Mouse (Mus musculus) right cerebral cortex, postnatal 10 days (tissue): ENCODE measurements around the gene Ccdc194.
"Not testable (repeated sequence)": the region's sequence is repeated elsewhere in the genome, so short reads cannot be mapped to it uniquely, and the experiment has no call there.

Experiments used
- DNase-seq, 2 experiments: peaks; one replicate each; pipeline ENCODE4 v3.0.0; 2021; ENCODE audit warnings: low spot score in 2 of 2

Ccdc194 gene

GRCm38 (mm10) chr8:71554001-71554400 is 28.5 kb upstream of the Ccdc194 start:
- no peak for DNase-seq

DNA sequence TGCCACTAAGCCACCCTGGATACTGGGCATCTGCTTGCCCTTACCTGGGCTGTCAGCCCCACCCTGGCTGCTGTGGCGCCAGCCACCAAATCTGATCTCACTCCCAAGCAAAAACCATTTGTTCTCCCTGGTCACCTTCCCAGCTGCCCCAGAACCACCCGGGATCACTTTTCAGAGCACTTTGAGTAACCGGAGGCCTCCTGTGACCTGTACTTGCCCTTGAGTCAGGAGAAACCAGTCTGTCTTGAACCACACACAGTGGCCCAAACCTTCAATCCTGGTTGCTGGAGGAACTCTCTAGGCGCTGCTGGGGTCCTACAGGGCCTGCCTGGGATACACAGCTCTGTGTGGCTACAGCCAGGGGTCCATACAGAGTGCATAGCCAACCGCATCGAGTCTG is 27.3 kb upstream of the Ccdc194 start:
- DNase-seq, result no peak

- no peak for DNase-seq
Measured at GRCm38 (mm10) chr8:71550754-71551153, 25.2 kb upstream of the Ccdc194 start.

DNA sequence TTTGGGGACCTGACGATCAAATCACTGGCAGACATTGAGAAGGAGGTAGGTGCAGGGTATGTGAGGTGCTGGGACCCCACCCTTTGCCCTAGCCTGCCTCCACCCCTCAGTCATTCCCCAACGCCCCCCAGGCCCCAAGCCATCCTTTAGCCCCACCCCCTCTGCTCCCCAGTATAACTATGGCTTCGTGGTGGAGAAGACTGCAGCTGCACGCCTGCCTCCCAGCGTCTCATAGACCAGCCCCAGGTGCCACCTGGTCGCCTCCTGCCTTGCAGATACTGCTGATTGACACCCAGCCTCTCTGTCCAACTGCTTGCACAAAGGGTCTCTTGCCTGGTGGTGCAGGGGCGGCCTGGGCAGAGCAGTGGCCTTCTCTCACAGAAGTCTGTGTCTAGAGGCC is 22.1 kb upstream of the Ccdc194 start:
- DNase-seq, result no peak

DNA sequence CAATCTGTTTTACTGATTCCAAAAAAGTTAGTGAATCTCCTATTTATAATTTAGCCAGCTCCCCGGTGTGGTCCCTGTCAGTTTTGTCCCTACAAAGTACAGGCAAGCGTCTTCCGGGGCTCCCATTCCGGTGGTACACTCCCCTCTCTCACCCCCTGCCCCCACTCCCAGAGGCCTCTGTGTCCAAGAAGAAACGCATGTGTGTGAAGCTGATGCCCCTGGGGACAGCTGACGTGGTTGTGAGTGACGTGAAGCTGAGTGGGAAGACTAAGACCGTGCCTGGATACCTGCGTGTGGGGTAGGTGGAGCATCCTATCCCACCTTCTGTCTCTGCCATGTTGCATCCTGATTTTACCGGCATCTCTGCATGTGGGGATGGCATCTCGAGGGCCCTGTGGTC is 19.5 kb upstream of the Ccdc194 start:
- DNase-seq, result no peak

GRCm38 (mm10) chr8:71543755-71544154 is 18.2 kb upstream of the Ccdc194 start:
- DNase-seq, result no peak

DNA sequence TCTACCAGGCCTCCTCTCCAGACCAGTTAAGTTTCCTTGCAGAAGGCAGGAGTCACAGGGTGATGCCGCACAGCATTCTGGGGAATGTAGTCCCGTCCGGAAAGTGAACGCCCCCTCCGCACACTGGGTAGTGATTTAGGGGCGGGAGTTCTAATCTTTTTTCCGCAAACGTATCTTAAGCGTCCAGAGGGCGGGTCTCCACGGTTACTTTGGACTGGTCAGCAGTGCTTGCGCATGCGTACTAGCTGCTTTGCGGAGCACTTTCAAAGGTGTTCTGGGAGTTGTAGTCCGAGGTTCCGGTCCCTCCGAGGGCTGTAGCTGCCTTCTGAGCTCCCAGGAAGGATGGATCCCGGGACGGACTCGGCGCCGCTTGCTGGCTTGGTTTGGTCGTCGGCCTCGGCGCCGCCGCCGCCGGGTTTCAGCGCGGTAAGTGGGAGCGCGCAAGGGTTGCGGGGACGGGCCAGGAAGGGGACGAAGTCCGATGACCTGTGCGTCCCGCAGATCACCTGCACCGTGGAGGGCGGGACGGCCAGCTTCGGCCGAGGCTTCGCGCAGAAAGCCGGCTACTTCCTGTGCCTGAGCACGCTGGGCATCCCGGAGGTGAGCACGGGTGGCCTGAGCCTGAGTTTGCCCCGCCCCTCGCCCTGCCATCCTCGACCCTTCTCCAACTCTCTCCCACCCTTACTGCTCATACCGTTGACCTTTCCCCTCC is 17.3 kb upstream of the Ccdc194 start, which contains the start of gene Mvb12a:
Gene Mvb12a (plus strand): TSS at position 291 of the 712 bp plus-strand sequence.
- peak; percentile 98 to 99 for DNase-seq

GRCm38 (mm10) chr8:71537028-71537867 is 11.7 kb upstream of the Ccdc194 start, which contains the start of gene Bst2:
Gene Bst2, minus strand, starts transcription at chr8:71537456.
- peak; percentile 63 to 66 for DNase-seq

DNA sequence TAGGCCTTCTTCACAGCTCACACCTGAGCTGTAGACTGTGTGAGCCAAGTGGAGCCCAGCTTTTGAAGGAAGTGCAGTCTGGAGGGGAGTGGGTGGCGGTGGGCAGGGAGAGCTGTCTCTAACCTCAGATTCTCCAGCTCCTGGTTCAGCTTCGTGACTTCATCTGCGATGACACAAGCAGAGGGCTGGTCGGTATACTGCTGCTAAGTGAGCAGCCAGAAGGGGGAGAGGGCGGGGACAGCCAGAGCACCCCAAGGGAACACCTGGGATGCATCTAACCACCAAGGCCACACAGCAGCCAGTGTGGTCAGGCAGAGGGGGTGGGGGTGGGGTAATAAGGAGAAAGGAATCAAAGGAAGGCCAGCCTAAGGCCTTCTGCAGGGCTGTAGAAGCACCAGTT is 10.2 kb upstream of the Ccdc194 start:
- no peak for DNase-seq

DNA sequence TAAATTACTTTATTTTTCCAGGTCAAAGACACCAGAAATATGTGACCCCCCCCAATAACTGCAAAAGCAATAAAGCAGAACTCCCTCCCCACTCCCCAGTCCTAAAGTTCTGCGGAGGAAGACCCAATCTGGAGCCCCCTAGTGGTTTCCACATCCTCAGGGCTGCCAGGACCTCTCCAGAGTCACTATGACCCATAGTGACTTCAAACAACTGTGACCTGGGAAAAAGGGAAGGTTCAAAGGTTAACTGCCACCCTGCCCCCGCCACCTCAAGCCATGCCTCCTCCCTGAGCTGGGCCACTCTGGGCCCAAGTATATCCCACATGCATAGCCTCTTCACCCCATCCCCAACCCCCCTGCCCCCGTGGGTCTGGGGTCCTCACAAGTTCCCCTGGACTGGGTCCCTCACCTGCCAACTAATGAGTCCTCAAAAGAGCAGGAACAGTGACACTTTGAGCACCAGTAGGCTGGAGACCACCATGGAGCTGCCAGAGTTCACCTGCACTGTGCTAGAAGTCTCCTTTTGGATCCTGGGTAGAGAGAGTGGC is 8.8 kb upstream of the Ccdc194 start:
- DNase-seq, result no peak

DNA sequence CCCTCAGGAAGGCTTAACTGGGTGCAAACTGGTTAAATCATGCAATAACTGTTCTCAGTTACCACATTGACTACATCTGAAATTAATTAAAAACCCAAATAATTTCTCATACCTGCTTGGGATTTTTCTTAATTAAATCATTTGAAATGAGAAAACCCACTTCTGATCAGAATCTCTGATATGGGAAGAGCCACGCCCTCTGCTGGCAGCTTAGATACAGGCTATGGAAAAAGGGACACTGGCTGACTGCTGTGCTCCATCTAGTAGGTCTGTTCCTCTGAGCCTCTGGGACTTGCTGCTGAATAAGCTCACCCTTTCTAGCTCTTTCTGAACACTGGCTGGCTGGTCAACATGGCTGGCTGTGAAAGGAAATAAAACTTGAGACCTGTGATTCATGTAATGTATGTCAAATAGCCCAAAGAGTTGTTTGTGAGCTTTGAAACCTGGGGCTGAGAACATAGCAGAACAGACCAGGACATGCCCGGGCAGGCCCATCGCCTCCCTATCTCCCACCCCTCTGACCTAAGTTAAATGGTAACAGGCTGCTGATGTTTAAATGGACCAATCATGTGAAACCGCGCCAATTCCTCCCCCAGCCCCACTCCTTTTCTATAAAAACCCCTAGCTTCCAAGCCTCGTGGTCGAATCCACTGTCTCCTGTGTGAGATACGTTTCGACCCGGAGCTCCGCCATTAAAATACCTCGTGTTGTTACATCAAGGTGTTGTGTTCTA is 5.4 kb upstream of the Ccdc194 start:
- DNase-seq, result not testable (repeated sequence)

DNA sequence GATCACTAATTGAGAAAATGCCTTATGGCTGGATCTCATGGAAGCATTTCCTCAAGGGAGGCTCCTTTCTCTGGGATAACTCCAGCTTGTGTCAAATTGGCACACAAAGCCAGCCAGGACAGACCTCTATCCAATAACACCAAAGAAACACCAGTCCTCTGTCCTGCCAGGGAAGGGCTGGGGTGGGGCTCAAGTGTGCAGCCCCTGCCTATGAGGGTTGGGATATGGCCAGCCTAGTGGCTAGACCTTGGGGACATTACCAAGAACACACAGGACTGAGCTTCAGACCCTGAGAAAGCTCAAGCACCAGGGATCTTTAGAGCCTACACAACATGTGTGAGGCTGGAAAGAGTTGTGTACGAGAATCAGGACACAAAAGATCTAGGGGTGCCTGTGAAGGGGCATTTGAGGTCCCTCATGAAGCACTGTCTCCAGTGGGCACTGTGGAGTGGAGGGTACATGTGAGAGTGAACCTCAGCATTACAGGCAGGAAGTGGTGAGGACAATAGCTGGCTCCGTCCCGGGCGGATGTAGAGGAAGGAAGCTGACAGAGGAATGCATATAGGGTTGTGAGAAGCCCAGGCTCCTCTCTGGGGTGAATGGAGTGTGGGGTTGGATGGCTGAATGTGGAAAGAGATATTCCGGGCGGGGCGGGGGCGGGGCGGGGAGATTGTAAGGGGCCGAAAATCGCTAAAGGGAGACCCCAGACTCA is 3.0 kb upstream of the Ccdc194 start:
- DNase-seq, result no peak

DNA sequence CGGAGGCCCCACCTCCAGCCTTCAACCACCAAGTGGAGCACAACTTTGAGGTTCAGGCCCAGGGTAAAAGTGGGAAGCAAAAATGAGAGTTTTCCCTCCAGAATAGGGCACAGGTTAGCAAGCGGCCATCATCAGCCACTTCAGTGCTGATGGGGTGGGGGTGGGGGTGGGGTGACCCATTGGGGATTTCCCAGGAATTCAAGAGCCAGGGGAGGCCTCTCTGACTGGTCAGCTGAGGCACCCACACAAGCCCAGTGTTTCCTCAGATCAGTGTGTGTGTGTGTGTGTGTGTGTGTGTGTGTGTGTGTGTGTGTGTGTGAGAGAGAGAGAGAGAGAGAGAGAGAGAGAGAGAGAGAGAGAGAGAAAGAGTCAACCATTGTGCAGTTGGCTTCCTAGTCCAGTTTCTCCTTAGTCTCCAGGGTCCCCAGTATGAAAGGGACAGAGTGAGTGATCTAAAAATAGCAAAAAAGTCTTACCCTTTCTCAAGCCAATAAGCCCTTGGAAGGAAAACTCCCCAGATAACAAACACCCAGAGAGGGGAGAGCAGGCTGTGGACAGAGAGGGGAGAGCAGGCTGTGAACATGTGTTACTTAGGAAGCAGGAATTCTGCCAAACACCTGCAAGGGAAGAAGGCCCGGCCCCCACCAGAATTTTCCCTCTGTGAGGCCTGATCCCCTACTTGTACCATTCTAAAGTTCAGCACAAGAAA is 1.8 kb upstream of the Ccdc194 start:
- DNase-seq, result no peak

- DNase-seq, result no peak
Measured at GRCm38 (mm10) chr8:71526272-71526671, 761 bp upstream of the Ccdc194 start.

DNA sequence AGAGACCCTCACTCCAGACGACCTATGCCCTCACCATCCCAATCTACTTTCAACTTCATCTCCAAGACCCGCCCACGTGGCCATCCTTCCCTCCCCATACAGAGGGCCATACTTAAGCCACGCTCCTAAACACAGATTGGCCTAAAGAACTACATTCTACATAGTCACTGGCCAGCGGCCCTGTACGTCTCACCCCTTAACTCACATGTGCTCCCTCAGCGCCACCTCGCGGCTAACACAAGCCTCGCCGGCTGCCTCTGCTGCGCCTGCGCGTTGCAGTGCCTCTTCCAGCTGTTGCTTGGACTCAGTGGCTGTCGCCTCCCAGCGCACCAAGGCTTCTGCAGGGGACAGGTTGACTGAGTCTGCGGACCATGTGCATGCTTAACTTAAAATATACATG is 3.9 kb downstream of the Ccdc194 start:
- DNase-seq, result peak; percentile 89 to 93

- peak in 1 of 2 experiments; percentile 67 for DNase-seq
Measured at GRCm38 (mm10) chr8:71519037-71519825, 6.3 kb downstream of the Ccdc194 start.

- no peak for DNase-seq
Measured at GRCm38 (mm10) chr8:71516786-71517185, 8.7 kb downstream of the Ccdc194 start.

- DNase-seq, result no peak
Measured at GRCm38 (mm10) chr8:71515043-71515442, 10.5 kb downstream of the Ccdc194 start.

- DNase-seq, result no peak
Measured at GRCm38 (mm10) chr8:71513018-71513754, 12.3 kb downstream of the Ccdc194 start.
